Mouse (Mus musculus) CH12.LX (cell line): ENCODE data around the gene Myo15. TPM values are rescaled to one million over a fixed set of nuclear protein-coding genes. Genes with fewer than 3 reads are reported as not detected.

ENCODE experiments used
- DNase-seq: peaks from one replicate; pipeline ENCODE4 v3.0.0-alpha.2; 2013; ENCODE audit errors: extremely low read depth
- H3K27ac ChIP-seq: 2 replicates; pipeline ENCODE4 v1.5.1; 2012; ENCODE audit warnings: low read depth, mild to moderate bottlenecking, control low read depth, moderate library complexity; ENCODE audit not compliant: insufficient read depth
- H3K27me3 ChIP-seq: replicated peaks from 2 replicates; pipeline ENCODE3; 2012; ENCODE audit warnings: inconsistent platforms
- H3K36me3 ChIP-seq, 2 experiments: replicated peaks in 1 of 2; 2 replicates each; pipeline versions ENCODE3 to v1.6.1; 2012; ENCODE audit warnings: inconsistent platforms in 1 of 2, low read length in 1 of 2, mild to moderate bottlenecking in 1 of 2, mixed read lengths in 1 of 2, moderate library complexity in 1 of 2; ENCODE audit not compliant: control insufficient read depth in 1 of 2, insufficient read depth in 1 of 2
- H3K4me1 ChIP-seq, 2 experiments: 2 replicates each; pipeline ENCODE4 v1.6.1; 2012; ENCODE audit warnings: inconsistent platforms in 1 of 2, moderate library complexity in 1 of 2; ENCODE audit not compliant: insufficient read depth in 2 of 2, control insufficient read depth in 1 of 2
- H3K4me2 ChIP-seq: 2 replicates; pipeline ENCODE4 v1.6.1; 2012; ENCODE audit warnings: low read depth, mild to moderate bottlenecking, control low read depth; ENCODE audit not compliant: poor library complexity, insufficient read depth, severe bottlenecking
- H3K4me3 ChIP-seq, 3 experiments: fragments of 150-350 bp in 1 of 3; sonication (generic) in 1 of 3; replicated peaks in 1 of 3; 2 replicates each; pipeline versions ENCODE3 to v1.5.1; 2011 to 2012; ENCODE audit warnings: low read depth in 2 of 3, low read length in 2 of 3, mild to moderate bottlenecking in 2 of 3, moderate library complexity in 2 of 3, control low read depth in 1 of 3, improper control_type of control experiment in 1 of 3, inconsistent platforms in 1 of 3, mixed read lengths in 1 of 3; ENCODE audit not compliant: poor library complexity in 1 of 3
- H3K79me2 ChIP-seq: replicated peaks from 2 replicates; pipeline ENCODE4 v1.6.1; 2012; ENCODE audit warnings: mild to moderate bottlenecking, moderate library complexity; ENCODE audit not compliant: control insufficient read depth, poor library complexity, insufficient read depth, severe bottlenecking; ENCODE audit errors: extremely low read depth
- H3K9ac ChIP-seq: 2 replicates; pipeline ENCODE4 v1.6.1; 2012; ENCODE audit warnings: low read depth, mild to moderate bottlenecking, control low read depth, moderate library complexity; ENCODE audit not compliant: insufficient read depth
- H3K9me3 ChIP-seq: replicated peaks from 2 replicates; pipeline ENCODE3; 2012; ENCODE audit warnings: low read length, inconsistent platforms, mixed read lengths
- CHD1 ChIP-seq: IDR thresholded peaks from 2 replicates; pipeline ENCODE4 v1.6.1; 2012; ENCODE audit warnings: low read depth, low read length, improper control_type of control experiment, inconsistent platforms
- CHD2 ChIP-seq: IDR thresholded peaks from 2 replicates; pipeline ENCODE4 v1.6.1; 2011; ENCODE audit warnings: low read length, improper control_type of control experiment
- ELF1 ChIP-seq: IDR thresholded peaks from 2 replicates; pipeline ENCODE4 v1.6.1; 2014; ENCODE audit warnings: low read depth, mild to moderate bottlenecking, inconsistent platforms, low read length, improper control_type of control experiment
- EP300 ChIP-seq: IDR thresholded peaks from 2 replicates; pipeline ENCODE4 v1.6.1; 2011; ENCODE audit warnings: low read length, improper control_type of control experiment
- ETS1 ChIP-seq: conservative IDR thresholded peaks from 2 replicates; pipeline ENCODE4 v1.6.1; 2012; ENCODE audit warnings: low read depth, mild to moderate bottlenecking, inconsistent platforms, low read length, improper control_type of control experiment, moderate library complexity
- GABPA ChIP-seq: IDR thresholded peaks from 2 replicates; pipeline ENCODE4 v1.6.1; 2012; ENCODE audit warnings: low read depth, low read length, improper control_type of control experiment, inconsistent platforms; ENCODE audit not compliant: insufficient replicate concordance
- IRF4 ChIP-seq: IDR thresholded peaks from 2 replicates; pipeline ENCODE4 v1.6.1; 2014; ENCODE audit warnings: low read depth, mild to moderate bottlenecking, inconsistent platforms, low read length, improper control_type of control experiment
- JUND ChIP-seq: conservative IDR thresholded peaks from 2 replicates; pipeline ENCODE4 v1.6.1; 2011; ENCODE audit warnings: low read depth, low read length, improper control_type of control experiment
- KAT2A ChIP-seq: IDR thresholded peaks from 2 replicates; pipeline ENCODE4 v1.6.1; 2012; ENCODE audit warnings: low read length, improper control_type of control experiment, inconsistent platforms; ENCODE audit not compliant: insufficient replicate concordance
- MAFK ChIP-seq: IDR thresholded peaks from 2 replicates; pipeline ENCODE4 v1.6.1; 2011; ENCODE audit warnings: low read length, improper control_type of control experiment; ENCODE audit not compliant: insufficient replicate concordance
- MAX ChIP-seq: IDR thresholded peaks from 2 replicates; pipeline ENCODE4 v1.6.1; 2011; ENCODE audit warnings: low read length, improper control_type of control experiment
- MXI1 ChIP-seq: IDR thresholded peaks from 2 replicates; pipeline ENCODE4 v1.6.1; 2011; ENCODE audit warnings: mild to moderate bottlenecking, low read depth, low read length, improper control_type of control experiment
- MYC ChIP-seq: IDR thresholded peaks from 2 replicates; pipeline ENCODE4 v1.6.1; 2011; ENCODE audit warnings: low read depth, mild to moderate bottlenecking, improper control_type of control experiment, low read length
- NELFE ChIP-seq: IDR thresholded peaks from 2 replicates; pipeline ENCODE4 v1.6.1; 2011; ENCODE audit warnings: low read depth, low read length, improper control_type of control experiment
- NRF1 ChIP-seq: IDR thresholded peaks from 2 replicates; pipeline ENCODE4 v1.6.1; 2014; ENCODE audit warnings: low read depth, mild to moderate bottlenecking, inconsistent platforms, low read length, improper control_type of control experiment, moderate library complexity
- PAX5 ChIP-seq: IDR thresholded peaks from 2 replicates; pipeline ENCODE4 v1.6.1; 2012; ENCODE audit warnings: low read length, inconsistent platforms, mixed read lengths
- POLR2A ChIP-seq: IDR thresholded peaks from 2 replicates; pipeline ENCODE4 v1.6.1; 2011; ENCODE audit warnings: low read depth, mild to moderate bottlenecking, improper control_type of control experiment, low read length
- POLR2AphosphoS2 ChIP-seq: IDR thresholded peaks from 2 replicates; pipeline ENCODE4 v1.6.1; 2011; ENCODE audit warnings: low read depth, low read length, improper control_type of control experiment
- SIN3A ChIP-seq: IDR thresholded peaks from 2 replicates; pipeline ENCODE4 v1.6.1; 2012; ENCODE audit warnings: low read length, improper control_type of control experiment, inconsistent platforms
- SMC3 ChIP-seq: IDR thresholded peaks from 2 replicates; pipeline ENCODE4 v1.6.1; 2011; ENCODE audit warnings: low read depth, low read length, improper control_type of control experiment
- TBP ChIP-seq: conservative IDR thresholded peaks from 2 replicates; pipeline ENCODE4 v1.6.1; 2011; ENCODE audit warnings: low read depth, low read length, improper control_type of control experiment
- TCF12 ChIP-seq: IDR thresholded peaks from 2 replicates; pipeline ENCODE4 v1.6.1; 2014; ENCODE audit warnings: low read depth, mild to moderate bottlenecking, inconsistent platforms, low read length, improper control_type of control experiment
- USF1 ChIP-seq: IDR thresholded peaks from 2 replicates; pipeline ENCODE4 v1.6.1; 2014; ENCODE audit warnings: low read depth, mild to moderate bottlenecking, inconsistent platforms, low read length, improper control_type of control experiment
- ZMIZ1 ChIP-seq: IDR thresholded peaks from 2 replicates; pipeline ENCODE4 v1.6.1; 2012; ENCODE audit warnings: low read depth, mild to moderate bottlenecking, inconsistent platforms, low read length, improper control_type of control experiment
- ZNF384 ChIP-seq: IDR thresholded peaks from 2 replicates; pipeline ENCODE4 v1.6.1; 2012; ENCODE audit warnings: low read depth, low read length, improper control_type of control experiment, inconsistent platforms
- dilution Hi-C: fragments of 300-500 bp; cut with MboI; formaldehyde crosslinking; loops from 2 replicates; pipeline ENCODE4 v1.14.3; 2020; ENCODE audit warnings: low sequenced_read_pairs; ENCODE audit not compliant: extremely low pct_unique_long_range_greater_than_20kb, extremely low pct_ligation_motif_present
- in situ Hi-C: fragments of 300-500 bp; cut with MboI; formaldehyde crosslinking; loops from 3 replicates; pipeline ENCODE4 v1.14.3; 2019; ENCODE audit warnings: low sequenced_read_pairs, low pct_ligation_motif_present, low pct_unique_long_range_greater_than_20kb, mixed read lengths
- polyA plus RNA-seq: library from polyadenylated mRNA; unstranded; fragments of >175 nt; gene quantifications from 2 replicates; pipeline ENCODE4 v1.2.1, GENCODE M21; 2012; ENCODE audit warnings: low read depth; ENCODE audit not compliant: insufficient read length
- total RNA-seq, 2 experiments: library from RNA; depleted of rRNA; stranded (reverse); fragments of 300-350 nt in 1 of 2; fragments of >200 nt in 1 of 2; gene quantifications; 2 replicates each; pipeline ENCODE4 v1.2.3; 2012 to 2014

The Myo15 gene
- total and polyA plus RNA-seq, 3 experiments: 0.01 to 0.13 (median 0.04) TPM

- H3K27me3 ChIP-seq: no peaks in the 10 kb centered on the region
- H3K79me2 ChIP-seq: no peaks in the 10 kb centered on the region
- H3K4me3 ChIP-seq: no peak overlapping the region
- peaks cover 40 to 64% of the 10 kb centered on the region in 2 experiments for H3K36me3 ChIP-seq
- dilution Hi-C loops: no loop called here
- H3K27ac ChIP-seq: no peak overlapping the region
- no peaks in the 10 kb centered on the region for H3K9me3 ChIP-seq
- no peak for DNase-seq
- no peaks in the 10 kb centered on the region for H3K4me1 ChIP-seq
- in situ Hi-C loops: no loop called here
- TF ChIP-seq JUND (no peak), NELFE (no peak), ELF1 (no peak), MAX (no peak), EP300 (no peak), PAX5 (no peak), POLR2AphosphoS2 (no peak), SMC3 (no peak), CHD2 (no peak), ETS1 (no peak), ZMIZ1 (no peak), MYC (no peak), CHD1 (no peak), TCF12 (no peak), ZNF384 (no peak), IRF4 (no peak), MAFK (no peak), KAT2A (no peak), USF1 (no peak)
- TF ChIP-seq, all 38 proteins: peak for 0
- Histone ChIP-seq H3K9ac (no peak overlapping the region), H3K4me2 (no peak overlapping the region)
These were observed 26.2 kb upstream of the Myo15 start for GRCm38 (mm10) chr11:60442896-60443295.

DNA sequence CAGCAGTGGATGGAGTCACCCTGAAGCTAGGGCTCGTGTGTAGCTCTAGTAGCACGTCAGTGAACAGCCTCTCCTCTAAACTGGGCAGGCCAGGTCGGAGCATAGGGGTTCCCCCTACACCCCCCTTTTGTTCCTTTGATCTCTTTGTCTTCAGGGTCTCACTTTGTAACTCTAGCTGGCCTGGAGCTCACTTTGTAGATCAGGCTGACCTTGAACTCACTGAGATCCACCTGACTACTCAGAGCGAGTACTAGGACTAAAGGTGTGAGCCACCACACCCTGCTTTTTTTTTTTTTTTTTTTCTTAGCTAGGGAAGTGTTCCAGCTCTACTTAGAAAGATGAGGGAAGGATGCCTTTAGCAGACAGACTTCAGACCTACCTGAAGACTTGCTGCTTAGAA is 25.1 kb upstream of the Myo15 start:
- Histone ChIP-seq H3K4me1 (no peaks in the 10 kb centered on the region), H3K9ac (no peak overlapping the region), H3K27ac (no peak overlapping the region), H3K27me3 (no peaks in the 10 kb centered on the region), H3K4me3 (no peak overlapping the region), H3K36me3 (peaks cover 31 to 53% of the 10 kb centered on the region in 2 experiments), H3K4me2 (no peak overlapping the region), H3K9me3 (no peaks in the 10 kb centered on the region), H3K79me2 (no peaks in the 10 kb centered on the region)
- no peak for DNase-seq
- no peak for TF ChIP-seq CHD2
- no peak for TF ChIP-seq JUND
- no peak for TF ChIP-seq MYC
- no peak for TF ChIP-seq MXI1
- no peak for TF ChIP-seq NRF1
- no peak for TF ChIP-seq SIN3A
- TF ChIP-seq USF1: no peak
- TF ChIP-seq MAX: no peak
- no peak for TF ChIP-seq MAFK
- no peak for TF ChIP-seq GABPA
- TF ChIP-seq TBP: no peak
- no peak for TF ChIP-seq SMC3
- no peak for TF ChIP-seq POLR2A
- no peak for TF ChIP-seq ZMIZ1
- in situ Hi-C loops: no loop called here
- dilution Hi-C loops: no loop called here
